Mouse (Mus musculus) embryonic facial prominence, embryonic 14.5 days (tissue): Measurements from ENCODE around the gene Psmd5. TPM values are rescaled to one million over a fixed set of nuclear protein-coding genes. Genes with fewer than 3 reads are reported as not detected.
A peak's percentile ranks its signal among the peaks of the same experiment; 100 is the strongest.

Experiments
- ATAC-seq: fragments of 200-750 bp; cut with Nextera tagmentation; 2 replicates; pipeline ENCODE4 v1.8.0; 2017; ENCODE audit warnings: low read depth, moderate number of reproducible peaks, moderate TSS enrichment
- DNase-seq: peaks from one replicate; pipeline ENCODE4 v3.0.0-alpha.2; 2015; ENCODE audit warnings: low spot score
- H3K27ac ChIP-seq: fragments of 300-500 bp; sonication (generic); replicated peaks from 2 replicates; pipeline ENCODE4 v1.5.1; 2014; ENCODE audit warnings: low read depth, mild to moderate bottlenecking, low read length, moderate library complexity
- H3K27me3 ChIP-seq: fragments of 300-500 bp; sonication (generic); replicated peaks from 2 replicates; pipeline ENCODE4 v1.6.1; 2014; ENCODE audit warnings: low read length; ENCODE audit not compliant: control insufficient read depth, insufficient read depth
- H3K36me3 ChIP-seq: fragments of 300-500 bp; sonication (generic); 2 replicates; pipeline ENCODE4 v1.6.1; 2014; ENCODE audit warnings: low read length, mixed read lengths; ENCODE audit not compliant: control insufficient read depth, insufficient read depth
- H3K4me1 ChIP-seq: fragments of 300-500 bp; sonication (generic); 2 replicates; pipeline ENCODE4 v1.6.1; 2014; ENCODE audit warnings: antibody characterized with exemption, low read length; ENCODE audit not compliant: control insufficient read depth, insufficient read depth
- H3K4me2 ChIP-seq: fragments of 300-500 bp; sonication (generic); 2 replicates; pipeline ENCODE4 v1.6.1; 2014; ENCODE audit warnings: low read depth, mild to moderate bottlenecking, low read length, moderate library complexity, mixed read lengths
- H3K4me3 ChIP-seq: fragments of 300-500 bp; sonication (generic); 2 replicates; pipeline ENCODE4 v1.5.1; 2014; ENCODE audit warnings: low read depth, mild to moderate bottlenecking, low read length
- H3K9ac ChIP-seq: fragments of 300-500 bp; sonication (generic); 2 replicates; pipeline ENCODE4 v1.6.1; 2014; ENCODE audit warnings: low read depth, mild to moderate bottlenecking, low read length, moderate library complexity, mixed read lengths
- H3K9me3 ChIP-seq: fragments of 300-500 bp; sonication (generic); 2 replicates; pipeline ENCODE4 v1.6.1; 2016; ENCODE audit warnings: low read length; ENCODE audit not compliant: control insufficient read depth
- WGBS: fragments of 180-500 bp; shearing (Covaris S2); extraction: QIAGEN DNeasy Blood & Tissue Kit; methylation state at CpG from one replicate; pipeline ENCODE4 v1.1.7; 2014; 5-methylcytosine and 5-hydroxymethylcytosine counted together
- polyA plus RNA-seq: library from polyadenylated mRNA; unstranded; fragments of >200 nt; fragmentation: Nextera tagmentation; extraction: Ambion mirVana; gene quantifications from 2 replicates; pipeline ENCODE4 v1.2.1, GENCODE M21; 2014

Psmd5 gene
- 92.3 and 102 TPM in 2 replicates for polyA plus RNA-seq

GRCm38 (mm10) chr2:34874816-34875345 lies at the start of gene Psmd5:
TSS of gene Psmd5 (minus strand) at chr2:34874968.
- H3K4me2 ChIP-seq: peak within 1 kb of the TSS; percentile 37
- no peak within 1 kb of the TSS for H3K27ac ChIP-seq
- H3K27me3 ChIP-seq: peaks cover 27% of the 10 kb centered on the region
- DNase-seq (no peak), ATAC-seq (no peak)
- no peaks in the 10 kb centered on the region for H3K9me3 ChIP-seq
- no peaks in the 10 kb centered on the region for H3K36me3 ChIP-seq
- 16% methylated on average over 8 of the region's 8 CpGs for WGBS
- peak within 1 kb of the TSS; percentile 18 for H3K4me3 ChIP-seq
- peak within 1 kb of the TSS; percentile 26; the same call in 1 of the 2 replicates for H3K9ac ChIP-seq
- peaks cover 5% of the 10 kb centered on the region for H3K4me1 ChIP-seq

- no peak for ATAC-seq
- no peak for DNase-seq
- Histone ChIP-seq H3K9me3 (no peaks in the 10 kb centered on the region), H3K4me1 (peaks cover 4% of the 10 kb centered on the region; the same call in 1 of the 2 replicates), H3K4me3 (no peak overlapping the region), H3K9ac (no peak overlapping the region), H3K27me3 (no peaks in the 10 kb centered on the region), H3K27ac (no peak overlapping the region), H3K36me3 (no peaks in the 10 kb centered on the region), H3K4me2 (no peak overlapping the region)
- WGBS: 9% methylated on average over 2 of the region's 2 CpGs
These were observed 48.0 kb upstream of the Psmd5 start for GRCm38 (mm10) chr2:34922729-34923128.

GRCm38 (mm10) chr2:34920144-34920543 lies 45.4 kb upstream of the Psmd5 start:
- WGBS: 43% methylated on average over 2 of the region's 2 CpGs
- Histone ChIP-seq H3K27me3 (peaks cover 3% of the 10 kb centered on the region; the same call in 1 of the 2 replicates), H3K4me1 (peaks cover 4% of the 10 kb centered on the region; the same call in 1 of the 2 replicates), H3K9ac (no peak overlapping the region), H3K9me3 (no peaks in the 10 kb centered on the region), H3K27ac (no peak overlapping the region), H3K36me3 (no peaks in the 10 kb centered on the region), H3K4me2 (no peak overlapping the region), H3K4me3 (no peak overlapping the region)
- DNase-seq (peak; percentile 35), ATAC-seq (peak; percentile 60; the same call in 1 of the 2 replicates)

- H3K4me2 ChIP-seq: 0 out of 2 replicates have a peak overlapping the region, but pooled peaks have one; percentile 96
- no peak overlapping the region for H3K9ac ChIP-seq
- H3K4me3 ChIP-seq: no peak overlapping the region
- no peaks in the 10 kb centered on the region for H3K9me3 ChIP-seq
- H3K27ac ChIP-seq: no peak overlapping the region
- 37% methylated on average over 2 of the region's 2 CpGs for WGBS
- H3K36me3 ChIP-seq: no peaks in the 10 kb centered on the region
- peaks cover 11% of the 10 kb centered on the region; the same call in 1 of the 2 replicates for H3K4me1 ChIP-seq
- DNase-seq (no peak), ATAC-seq (no peak)
- H3K27me3 ChIP-seq: peaks cover 15% of the 10 kb centered on the region; the same call in 1 of the 2 replicates
These were observed 40.3 kb upstream of the Psmd5 start for GRCm38 (mm10) chr2:34915103-34915502.

- ATAC-seq (no peak), DNase-seq (no peak)
- Histone ChIP-seq H3K27ac (no peak overlapping the region), H3K9me3 (no peaks in the 10 kb centered on the region), H3K36me3 (no peaks in the 10 kb centered on the region), H3K4me2 (peak overlapping the region; percentile 96), H3K27me3 (peaks cover 15% of the 10 kb centered on the region; the same call in 1 of the 2 replicates), H3K4me3 (0 out of 2 replicates have a peak overlapping the region, but pooled peaks have one; percentile 68), H3K9ac (peak overlapping the region; percentile 71; the same call in 1 of the 2 replicates), H3K4me1 (peaks cover 11% of the 10 kb centered on the region; the same call in 1 of the 2 replicates)
- WGBS: 6% methylated on average over 2 of the region's 2 CpGs
These were observed 40.0 kb upstream of the Psmd5 start for GRCm38 (mm10) chr2:34914823-34915082.

- Histone ChIP-seq H3K9me3 (no peaks in the 10 kb centered on the region), H3K4me2 (peak overlapping the region; percentile 96), H3K9ac (peak overlapping the region; percentile 71), H3K36me3 (no peaks in the 10 kb centered on the region), H3K27ac (no peak overlapping the region), H3K27me3 (peaks cover 15% of the 10 kb centered on the region; the same call in 1 of the 2 replicates), H3K4me1 (peaks cover 11% of the 10 kb centered on the region; the same call in 1 of the 2 replicates), H3K4me3 (peak overlapping the region; percentile 68)
- ATAC-seq: peak; percentile 47; the same call in 1 of the 2 replicates
- 4% methylated on average over 32 of the region's 50 CpGs for WGBS
- peak; percentile 61 for DNase-seq
These were observed 39.5 kb upstream of the Psmd5 start for GRCm38 (mm10) chr2:34914069-34914822.

- H3K9me3 ChIP-seq: no peaks in the 10 kb centered on the region
These were observed 38.7 kb upstream of the Psmd5 start, which contains the start of gene Phf19 for GRCm38 (mm10) chr2:34913218-34914068. TSS of gene Phf19 (minus strand) at chr2:34914026.

GRCm38 (mm10) chr2:34912613-34913012 lies 37.8 kb upstream of the Psmd5 start:
- H3K36me3 ChIP-seq: no peaks in the 10 kb centered on the region
- DNase-seq: no peak
- WGBS: 38% methylated on average over 7 of the region's 7 CpGs
- peaks cover 15% of the 10 kb centered on the region; the same call in 1 of the 2 replicates for H3K27me3 ChIP-seq
- H3K4me1 ChIP-seq: peaks cover 11% of the 10 kb centered on the region; the same call in 1 of the 2 replicates
- H3K9ac ChIP-seq: peak overlapping the region; percentile 71; the same call in 1 of the 2 replicates
- H3K27ac ChIP-seq: no peak overlapping the region
- peak overlapping the region; percentile 96 for H3K4me2 ChIP-seq
- H3K9me3 ChIP-seq: no peaks in the 10 kb centered on the region
- no peak for ATAC-seq
- H3K4me3 ChIP-seq: peak overlapping the region; percentile 68

More at GRCm38 (mm10) chr2:34913218-34914068, 38.7 kb upstream of the Psmd5 start, which contains the start of gene Phf19:
- Histone ChIP-seq H3K4me2 (peak within 1 kb of the TSS; percentile 96), H3K36me3 (no peaks in the 10 kb centered on the region), H3K27ac (no peak within 1 kb of the TSS), H3K27me3 (peaks cover 15% of the 10 kb centered on the region; the same call in 1 of the 2 replicates), H3K9ac (peak within 1 kb of the TSS; percentile 71), H3K4me3 (peak within 1 kb of the TSS; percentile 68), H3K4me1 (peaks cover 11% of the 10 kb centered on the region; the same call in 1 of the 2 replicates)
- ATAC-seq (peak; percentile 56), DNase-seq (peak; percentile 34)
- WGBS: under 1% methylated on average over 36 of the region's 64 CpGs
